Mouse (Mus musculus): ENCODE data around the gene Tssc4. TPM values are rescaled to one million over a fixed set of nuclear protein-coding genes. Genes with fewer than 3 reads are reported as not detected.

The Tssc4 gene
- total RNA-seq (2012; rRNA removed) (63.9 and 76.9 TPM in 2 replicates), polyA plus RNA-seq (2012; ENCODE audit: insufficient read depth in 1 of 2, insufficient read length in 2 of 2, low read depth in 1 of 2, low replicate concordance in 2 of 2, missing spikeins in 1 of 2) (10 to 100 TPM in 1 of 2 experiments, not detected in 1; 75.6 TPM)

DNA sequence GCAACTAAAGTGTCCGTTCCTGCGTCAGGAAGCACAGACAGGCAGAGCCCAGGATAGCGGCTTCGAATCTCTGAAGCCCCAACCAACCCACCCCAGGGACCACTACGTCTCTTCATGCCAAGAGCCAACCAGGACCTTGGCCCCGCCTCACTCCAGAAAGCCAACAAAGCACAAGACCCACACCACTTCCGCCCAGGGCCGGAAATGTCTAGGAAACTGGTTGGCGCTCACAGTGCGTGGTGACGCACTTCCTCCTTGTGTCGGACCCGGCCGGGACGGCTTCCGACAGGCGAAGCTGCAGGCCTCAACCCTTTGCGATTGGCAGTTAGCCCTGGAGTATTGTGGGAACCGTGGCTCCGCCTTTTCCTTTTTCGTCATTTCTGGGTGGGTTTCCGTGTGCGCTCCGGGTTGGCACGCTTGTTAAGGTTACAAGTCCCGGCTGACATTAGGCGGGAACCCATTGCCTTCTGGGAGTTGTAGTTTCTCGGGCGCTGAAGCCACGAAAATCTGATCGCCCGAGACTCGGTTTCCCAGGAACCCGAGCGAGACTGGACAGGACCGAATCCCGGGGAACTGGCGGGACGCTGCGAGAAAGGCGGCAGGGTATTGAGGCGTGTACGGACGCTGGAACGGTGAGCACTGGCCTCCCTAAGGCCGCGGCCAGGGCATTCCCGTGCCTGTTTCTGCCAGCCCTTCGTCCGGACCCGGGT lies at the start of gene Tssc4:
Gene Tssc4, plus strand, starts transcription at position 368 of the 710 bp plus-strand sequence.
- Histone ChIP-seq H3K4me3 (ENCODE audit: control insufficient read depth in 1 of 2, insufficient read depth in 1 of 2, low read depth in 2 of 2, low read length in 2 of 2) (peak within 1 kb of the TSS; percentile 41 to 73), H3K36me3 (ENCODE audit: control insufficient read depth in 1 of 2, insufficient read depth in 2 of 2, low read length in 2 of 2) (peaks cover 0 to 6% of the 10 kb centered on the region in 2 experiments; a peak in 2 of 4 replicates), H3K4me1 (ENCODE audit: control insufficient read depth in 1 of 2, insufficient read depth in 2 of 2, low read length in 2 of 2) (peaks cover 0 to 17% of the 10 kb centered on the region in 2 experiments; a peak in 2 of 4 replicates), H3K9me3 (replicated peaks; ENCODE audit: insufficient read depth, low read length) (no peaks in the 10 kb centered on the region), H3K27me3 (ENCODE audit: control insufficient read depth in 1 of 2, insufficient read depth in 2 of 2, low read length in 2 of 2) (no peaks in the 10 kb centered on the region), H3K79me2 (ENCODE audit: control insufficient read depth, insufficient read depth, low read length, poor library complexity) (peaks cover 15% of the 10 kb centered on the region), H3K27ac (ENCODE audit: control insufficient read depth, low read depth, low read length) (peak within 1 kb of the TSS; percentile 88), H3K9ac (ENCODE audit: control insufficient read depth, low read depth, low read length, poor library complexity, severe bottlenecking) (peak within 1 kb of the TSS; percentile 78)
- DNase-seq (ENCODE audit: low read depth, low spot score) = peak; percentile 100
- TF ChIP-seq GABPA (IDR thresholded peaks at IDR 0.05; ENCODE audit: low read depth, low read length) (no peak), CHD2 (IDR thresholded peaks at IDR 0.05; ENCODE audit: low read length) (peak; percentile 72), BHLHE40 (IDR thresholded peaks at IDR 0.05; ENCODE audit: borderline replicate concordance, low read depth, low read length) (no peak), MAZ (IDR thresholded peaks at IDR 0.05; ENCODE audit: low read depth, low read length) (no peak; the same call in 1 of the 2 replicates), MEF2A (IDR thresholded peaks at IDR 0.05; ENCODE audit: extremely low read depth, insufficient replicate concordance, low read depth, low read length, poor library complexity, severe bottlenecking) (no peak), E2F4 (IDR thresholded peaks at IDR 0.05; ENCODE audit: borderline replicate concordance, low read depth, low read length) (peak; percentile 96), USF2 (IDR thresholded peaks at IDR 0.05; ENCODE audit: borderline replicate concordance in 1 of 2, insufficient read depth in 1 of 2, low read depth in 1 of 2, low read length in 2 of 2) (no peak), SIN3A (IDR thresholded peaks at IDR 0.05; ENCODE audit: low read length) (peak; percentile 91), MAX (IDR thresholded peaks at IDR 0.05; ENCODE audit: low read length) (no peak), ZMIZ1 (IDR thresholded peaks at IDR 0.05; ENCODE audit: low read depth, low read length) (0 out of 2 replicates have a peak, but pooled peaks have one; percentile 73), ETS1 (IDR thresholded peaks at IDR 0.05; ENCODE audit: low read depth, low read length) (peak; percentile 21; the same call in 1 of the 2 replicates), ELF1 (IDR thresholded peaks at IDR 0.05; ENCODE audit: low read depth, low read length) (peak; percentile 89), HCFC1 (IDR thresholded peaks at IDR 0.05; ENCODE audit: low read depth, low read length) (peak; percentile 94), RCOR1 (IDR thresholded peaks at IDR 0.05; ENCODE audit: low read depth, low read length) (no peak), USF1 (IDR thresholded peaks at IDR 0.05; ENCODE audit: low read depth, low read length) (peak; percentile 29; the same call in 1 of the 2 replicates), SMC3 (IDR thresholded peaks at IDR 0.05; ENCODE audit: low read depth, low read length) (no peak), KAT2A (conservative IDR thresholded peaks at IDR 0.05; ENCODE audit: low read depth, low read length) (peak; percentile 95), POLR2AphosphoS5 (IDR thresholded peaks at IDR 0.05; ENCODE audit: borderline replicate concordance, low read depth, low read length) (peak; percentile 38; the same call in 1 of the 2 replicates), ZC3H11A (IDR thresholded peaks at IDR 0.05; ENCODE audit: low read depth, low read length) (no peak), JUND (IDR thresholded peaks at IDR 0.05; ENCODE audit: low read depth, low read length) (no peak), NELFE (IDR thresholded peaks at IDR 0.05; ENCODE audit: low read depth, low read length) (peak; percentile 76), MYC (IDR thresholded peaks at IDR 0.05; ENCODE audit: low read depth, low read length) (peak; percentile 82; the same call in 1 of the 2 replicates), TAL1 (IDR thresholded peaks at IDR 0.05; ENCODE audit: low read length) (no peak), MXI1 (IDR thresholded peaks at IDR 0.05; ENCODE audit: low read depth, low read length) (no peak; the same call in 1 of the 2 replicates), NRF1 (IDR thresholded peaks at IDR 0.05; ENCODE audit: insufficient read depth, low read depth, low read length, poor library complexity, severe bottlenecking) (0 out of 2 replicates have a peak, but pooled peaks have one; percentile 9), POLR2A (IDR thresholded peaks at IDR 0.05; ENCODE audit: control insufficient read depth in 1 of 2, insufficient read depth in 1 of 2, low read depth in 1 of 2, low read length in 2 of 2, poor library complexity in 1 of 2) (peak; percentile 51 to 76; a peak in 3 of 4 replicates), TBP (IDR thresholded peaks at IDR 0.05; ENCODE audit: low read depth, low read length) (peak; percentile 30; the same call in 1 of the 2 replicates), POLR2AphosphoS2 (IDR thresholded peaks at IDR 0.05; ENCODE audit: low read length) (peak; percentile 91), MYB (IDR thresholded peaks at IDR 0.05; ENCODE audit: low read depth, low read length) (peak; percentile 66)

Data from MEL (cell line).